Mouse (Mus musculus): Measurements from ENCODE around the gene Foxg1. TPM values are rescaled to one million over a fixed set of nuclear protein-coding genes. Genes with fewer than 3 reads are reported as not detected.

The Foxg1 gene
- not detected for total RNA-seq (2021)
- long read RNA-seq, experiment 1: 0 reads
- long read RNA-seq, experiment 2: 0 reads

- intact Hi-C loops (cut with DNase I; ENCODE audit: low total_unique reads): no loop called here
- DNase-seq: no peak
These were observed at the start of gene Foxg1 for GRCm38 (mm10) chr12:49382565-49383520. Gene Foxg1, plus strand, starts transcription at chr12:49382660.

DNA sequence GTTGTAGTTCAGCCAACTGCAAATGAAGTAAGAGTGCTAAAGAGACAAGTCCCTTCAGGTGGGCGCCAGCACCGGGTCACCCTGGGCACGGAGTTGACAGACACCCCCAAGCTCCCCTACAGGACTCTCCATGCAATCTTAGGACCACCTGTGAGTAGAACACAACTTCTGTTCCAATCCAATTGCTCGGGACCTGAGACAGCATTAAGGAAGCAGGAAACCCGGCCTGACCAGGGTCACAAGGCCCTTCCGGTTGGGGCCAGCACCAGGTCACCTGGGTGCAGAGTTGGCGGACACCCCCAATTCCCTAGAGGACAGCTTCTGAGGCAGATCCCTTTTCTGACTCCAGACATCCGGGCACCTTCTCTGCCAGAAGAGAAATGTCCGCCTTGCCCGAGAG, 32.8 kb upstream of the Foxg1 start:
- intact Hi-C loops (cut with DNase I; ENCODE audit: low total_unique reads): no loop called here
- DNase-seq: no peak

GRCm38 (mm10) chr12:49368931-49369330, 13.5 kb upstream of the Foxg1 start:
- intact Hi-C loops (cut with DNase I; ENCODE audit: low total_unique reads): no loop called here
- no peak for DNase-seq

- DNase-seq: no peak
These were observed 10.3 kb upstream of the Foxg1 start for GRCm38 (mm10) chr12:49372170-49372569.

GRCm38 (mm10) chr12:49373176-49373575, 9.3 kb upstream of the Foxg1 start:
- intact Hi-C loops (cut with DNase I; ENCODE audit: low total_unique reads): no loop called here
- no peak for DNase-seq

More at GRCm38 (mm10) chr12:49372170-49372569, 10.3 kb upstream of the Foxg1 start:
- intact Hi-C loops (cut with DNase I; ENCODE audit: low total_unique reads): no loop called here

DNA sequence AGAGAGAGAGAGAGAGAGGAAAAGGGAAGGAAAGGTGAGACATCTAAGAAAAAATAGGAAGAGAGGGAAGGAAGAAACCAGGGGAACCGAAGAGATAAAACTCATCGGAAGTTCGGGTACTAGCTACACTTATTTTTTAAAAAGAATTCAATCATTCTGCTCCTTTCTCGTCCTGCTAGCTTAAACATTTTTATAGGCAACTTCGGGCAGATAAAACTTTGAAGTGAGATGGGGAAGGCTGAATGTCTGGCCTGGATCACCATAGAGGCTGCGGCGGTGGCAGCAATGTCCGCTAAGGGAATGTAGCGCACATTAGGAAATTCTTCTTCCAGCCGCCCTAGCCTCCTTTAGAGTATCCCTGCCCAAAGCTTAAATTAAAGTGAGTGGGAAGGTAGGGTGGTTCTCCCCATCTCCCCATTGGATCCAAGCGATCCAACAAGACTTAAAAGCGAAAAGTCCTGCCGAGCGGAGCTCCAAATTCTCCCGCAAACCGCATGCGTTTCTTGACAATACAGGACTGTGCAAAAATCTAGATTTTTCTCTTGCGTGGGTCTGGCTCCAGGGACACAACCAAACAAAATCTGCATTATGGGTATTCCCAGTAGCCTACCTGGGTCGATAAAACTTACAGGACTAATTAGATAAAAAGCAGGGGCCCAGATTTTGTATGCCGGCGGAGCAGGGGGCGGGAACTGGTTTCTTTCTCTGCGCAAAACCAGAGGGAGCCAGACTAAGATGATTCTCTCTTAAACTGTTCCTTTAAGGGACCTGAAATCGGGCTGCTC, 8.4 kb upstream of the Foxg1 start:
- no peak for DNase-seq
- intact Hi-C loops (cut with DNase I; ENCODE audit: low total_unique reads): no loop called here

GRCm38 (mm10) chr12:49374606-49374995, 7.9 kb upstream of the Foxg1 start:
- no peak for DNase-seq
- intact Hi-C loops (cut with DNase I; ENCODE audit: low total_unique reads): no loop called here

- intact Hi-C loops (cut with DNase I; ENCODE audit: low total_unique reads): no loop called here
- DNase-seq: no peak
These were observed 6.8 kb upstream of the Foxg1 start for GRCm38 (mm10) chr12:49375427-49376317.

DNA sequence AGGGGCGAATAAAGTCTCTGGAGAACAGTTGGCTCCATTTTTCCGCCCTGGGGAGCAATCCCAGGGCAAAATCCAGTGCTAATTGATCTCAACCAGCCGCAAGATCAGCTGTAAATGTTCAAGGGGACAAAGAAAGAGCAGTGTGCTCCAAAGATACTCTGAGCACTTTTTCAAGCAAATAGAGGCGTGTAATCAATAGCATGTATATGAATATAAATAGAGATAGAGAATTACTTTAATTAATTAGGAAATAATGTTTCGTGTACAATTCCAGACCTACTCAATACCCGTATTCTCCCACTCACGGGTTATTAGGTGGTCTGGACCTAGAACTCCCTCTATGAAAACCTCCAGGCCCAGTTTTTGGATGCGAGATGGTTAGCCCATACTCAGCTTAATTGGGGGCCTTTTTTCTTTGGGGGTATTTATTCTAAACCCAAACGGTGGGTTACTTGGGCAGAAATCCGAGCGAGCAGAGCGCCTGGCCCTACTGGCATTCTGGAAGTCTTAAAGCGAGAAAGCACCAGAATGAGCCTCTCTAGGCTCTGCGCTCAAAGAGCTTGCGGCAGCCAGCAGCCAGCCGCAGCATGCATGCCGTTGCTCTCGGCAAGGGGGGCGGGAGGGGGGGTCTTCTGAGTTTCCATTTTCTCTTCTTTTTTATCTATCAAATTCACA, 6.0 kb upstream of the Foxg1 start:
- intact Hi-C loops (cut with DNase I; ENCODE audit: low total_unique reads): no loop called here
- no peak for DNase-seq

DNA sequence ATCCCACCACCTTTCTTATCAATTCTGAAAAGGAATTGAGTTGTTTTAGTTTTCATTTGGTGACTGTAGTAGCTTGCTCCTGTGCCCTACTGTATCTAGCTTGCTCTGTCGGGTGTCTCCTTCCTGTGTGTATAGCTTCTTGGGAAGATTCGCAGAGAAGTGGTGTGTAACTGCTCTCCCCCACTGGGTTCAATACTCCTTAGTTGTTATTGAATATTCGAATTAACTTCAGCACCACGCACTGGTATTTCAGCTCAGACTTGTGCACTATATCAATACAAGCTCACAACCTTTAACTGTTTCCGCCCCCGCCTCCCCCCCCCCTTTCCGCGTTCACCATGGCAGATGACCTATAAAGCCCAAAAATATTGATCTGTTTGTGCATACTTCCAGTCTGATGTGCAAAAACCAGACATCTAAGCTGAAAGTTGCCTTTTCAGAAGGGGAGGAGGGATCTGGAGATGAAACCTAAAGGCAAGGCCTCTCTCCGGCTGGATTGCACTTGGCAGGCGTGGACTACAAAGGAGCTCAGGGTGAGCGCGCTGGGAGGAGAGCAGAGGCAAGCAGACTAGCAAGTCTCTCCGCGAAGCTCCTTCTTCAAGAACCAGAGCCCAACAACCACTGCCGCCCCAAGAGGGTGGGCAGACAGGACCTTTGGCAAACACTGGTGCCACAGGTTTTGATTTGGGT, 5.0 kb upstream of the Foxg1 start:
- intact Hi-C loops (cut with DNase I; ENCODE audit: low total_unique reads): no loop called here
- no peak for DNase-seq

- DNase-seq: no peak
- intact Hi-C loops (cut with DNase I; ENCODE audit: low total_unique reads): no loop called here
These were observed 3.5 kb upstream of the Foxg1 start for GRCm38 (mm10) chr12:49378920-49379319.

GRCm38 (mm10) chr12:49379446-49379845, 3.0 kb upstream of the Foxg1 start:
- intact Hi-C loops (cut with DNase I; ENCODE audit: low total_unique reads): no loop called here
- no peak for DNase-seq

DNA sequence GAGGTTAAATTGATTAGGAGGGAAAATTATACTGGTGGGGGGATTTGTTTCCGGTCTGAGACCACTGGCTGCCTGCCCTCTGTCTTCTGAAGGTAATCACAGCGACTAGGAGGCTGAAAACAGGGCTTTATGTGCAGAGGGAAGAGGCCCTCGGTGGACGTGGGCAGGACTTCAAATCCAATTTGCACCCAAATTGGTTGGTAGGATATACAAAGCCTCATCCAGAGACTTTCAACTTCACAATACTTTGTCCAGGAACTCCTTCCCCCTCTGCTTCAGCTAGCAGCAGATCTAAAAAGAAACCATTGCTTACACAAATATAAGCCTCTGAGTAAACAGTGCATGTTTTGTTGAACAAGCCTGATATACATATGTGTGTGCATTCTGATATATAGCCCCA, 2.0 kb upstream of the Foxg1 start:
- intact Hi-C loops (cut with DNase I; ENCODE audit: low total_unique reads): no loop called here
- no peak for DNase-seq

DNA sequence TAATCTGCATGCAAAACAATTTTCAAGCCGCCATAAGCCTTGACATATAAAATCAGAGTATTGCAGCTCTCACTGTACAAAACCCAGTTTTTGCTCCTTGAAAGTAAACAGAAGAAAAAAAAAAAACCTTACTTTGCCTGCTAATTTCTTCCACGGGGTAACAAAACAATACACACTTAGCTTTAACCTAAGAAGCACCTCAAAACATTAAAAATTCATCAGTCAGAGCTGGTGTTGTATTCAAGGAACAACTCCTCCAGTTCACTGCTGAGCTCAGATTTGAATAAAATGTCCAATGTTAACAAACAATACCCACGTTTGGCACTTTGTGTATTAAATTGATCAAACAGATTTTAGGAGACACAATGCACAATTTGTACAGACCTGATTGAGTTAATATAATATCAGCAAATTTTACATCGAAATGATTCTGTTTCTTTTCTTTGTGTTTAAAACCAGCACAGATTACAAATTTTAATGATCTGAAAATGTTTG, 1.4 kb upstream of the Foxg1 start:
- intact Hi-C loops (cut with DNase I; ENCODE audit: low total_unique reads): no loop called here
- DNase-seq: no peak

DNA sequence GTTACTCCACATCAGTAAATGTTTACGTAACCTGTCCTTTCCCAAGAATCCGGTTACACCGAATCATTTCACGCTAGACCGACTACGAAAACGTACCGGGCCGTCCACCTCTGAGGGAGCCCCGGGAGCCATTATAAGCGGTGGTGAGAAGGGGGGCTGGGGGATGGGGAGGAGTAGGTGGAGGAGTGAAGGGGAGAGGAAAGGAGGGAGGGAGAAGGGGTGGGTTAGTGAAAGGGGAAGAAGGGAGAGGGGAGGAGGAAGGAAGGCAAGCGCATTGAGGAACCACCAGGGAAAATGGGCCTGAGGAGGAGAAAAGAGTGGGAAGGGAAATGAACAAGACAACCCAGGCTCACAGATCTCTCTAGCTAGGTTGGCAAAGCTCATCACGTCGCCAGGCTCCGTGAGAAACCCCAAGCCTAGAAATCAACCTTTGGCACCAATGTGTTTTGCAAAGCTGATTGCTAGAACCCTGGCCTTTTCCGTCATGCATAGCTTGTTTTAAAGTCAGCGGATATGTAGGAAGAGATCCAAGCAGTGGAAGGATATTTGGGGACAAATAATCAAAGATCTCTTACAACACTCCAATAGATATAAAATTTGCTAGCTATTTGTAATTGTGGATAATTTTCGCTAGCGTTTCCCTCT, 617 bp upstream of the Foxg1 start:
- intact Hi-C loops (cut with DNase I; ENCODE audit: low total_unique reads): no loop called here
- DNase-seq: no peak

DNA sequence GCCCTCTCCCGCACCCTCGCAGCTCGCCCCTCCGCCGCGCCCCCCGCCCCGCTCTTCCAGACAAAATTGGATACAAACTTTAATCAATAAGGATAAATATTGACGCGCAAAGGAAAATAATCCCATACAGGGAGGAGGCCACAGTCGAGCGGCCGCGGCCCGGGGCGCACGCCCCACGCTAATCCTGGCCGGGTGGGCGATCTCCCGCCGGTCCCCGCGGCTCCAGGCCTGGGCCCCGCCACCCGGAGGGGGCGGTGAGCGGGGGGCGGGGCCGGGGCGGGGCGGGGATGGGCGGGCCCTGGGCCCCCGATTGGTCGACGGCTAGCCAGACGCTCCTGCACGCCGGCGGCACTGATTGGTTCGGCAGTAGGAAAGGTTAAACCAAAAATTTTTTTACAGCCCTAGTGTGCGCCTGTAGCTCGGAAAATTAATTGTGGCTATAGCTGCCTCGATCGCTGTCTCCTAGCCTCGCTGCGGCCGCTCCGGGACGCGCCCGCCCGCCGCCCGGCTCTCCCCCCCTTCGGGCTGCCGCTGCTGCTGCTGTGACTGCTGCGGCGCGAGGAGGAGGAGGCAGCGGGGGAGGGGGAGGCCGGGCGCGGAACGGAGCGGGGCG, 1.2 kb downstream of the Foxg1 start:
- no peak for DNase-seq
- intact Hi-C loops (cut with DNase I; ENCODE audit: low total_unique reads): no loop called here

GRCm38 (mm10) chr12:49384295-49384875, 1.9 kb downstream of the Foxg1 start:
- intact Hi-C loops (cut with DNase I; ENCODE audit: low total_unique reads): no loop called here
- DNase-seq: no peak
